Mouse (Mus musculus): ENCODE measurements around the gene Tapt1. TPM values are rescaled to one million over a fixed set of nuclear protein-coding genes. Genes with fewer than 3 reads are reported as not detected.
"Not testable (repeated sequence)": the region's sequence is repeated elsewhere in the genome, so short reads cannot be mapped to it uniquely, and the experiment has no call there.

The Tapt1 gene
- 10 to 100 TPM; 25.4 to 27.7 TPM for total RNA-seq (2021)
- long read RNA-seq, experiment 1, transcript Tapt1-201 (14 exons, 3,513 nt), result major isoform, 42 of 56 reads
- long read RNA-seq, experiment 1, partial matches to known transcripts, result 4 of 56 reads
- long read RNA-seq, experiment 1, other reads (novel, unspliced or antisense), result 10 of 56 reads
- long read RNA-seq, experiment 2, transcript Tapt1-201 (14 exons, 3,513 nt), result major isoform, 43 of 50 reads
- long read RNA-seq, experiment 2, partial matches to known transcripts, result 2 of 50 reads
- long read RNA-seq, experiment 2, other reads (novel, unspliced or antisense), result 4 of 50 reads

- peak; percentile 94 for DNase-seq
- intact Hi-C loops (cut with DNase I; ENCODE audit: low total_unique reads), result loop anchor here (5.0 kb wide), 1 partner anchor 46 kb away; no protein-coding TSS in a partner anchor
Observed at GRCm38 (mm10) chr5:44226521-44227461, at the start of gene Tapt1. TSS of gene Tapt1 (minus strand) at chr5:44226626.

- no peak for DNase-seq
- intact Hi-C loops (cut with DNase I; ENCODE audit: low total_unique reads), result loop anchor here (5.0 kb wide), 2 partner anchors 44 to 224 kb away; partner anchors contain the start of gene Tapt1
Observed at GRCm38 (mm10) chr5:44271564-44271963, 45.1 kb upstream of the Tapt1 start.

GRCm38 (mm10) chr5:44268524-44268923, 42.1 kb upstream of the Tapt1 start:
- intact Hi-C loops (cut with DNase I; ENCODE audit: low total_unique reads); DNase-seq: not testable (repeated sequence)

- intact Hi-C loops (cut with DNase I; ENCODE audit: low total_unique reads), result no loop called here
- no peak for DNase-seq
Observed at GRCm38 (mm10) chr5:44261691-44262090, 35.3 kb upstream of the Tapt1 start.

- intact Hi-C loops (cut with DNase I; ENCODE audit: low total_unique reads), result no loop called here
- no peak for DNase-seq
Observed at GRCm38 (mm10) chr5:44261172-44261571, 34.7 kb upstream of the Tapt1 start.

GRCm38 (mm10) chr5:44259678-44260077, 33.3 kb upstream of the Tapt1 start:
- intact Hi-C loops (cut with DNase I; ENCODE audit: low total_unique reads), result no loop called here
- no peak for DNase-seq

- DNase-seq, result no peak
- intact Hi-C loops (cut with DNase I; ENCODE audit: low total_unique reads), result no loop called here
Observed at GRCm38 (mm10) chr5:44258163-44258562, 31.7 kb upstream of the Tapt1 start.

- intact Hi-C loops (cut with DNase I; ENCODE audit: low total_unique reads), result no loop called here
- no peak for DNase-seq
Observed at GRCm38 (mm10) chr5:44257401-44257800, 31.0 kb upstream of the Tapt1 start.

GRCm38 (mm10) chr5:44256512-44256911, 30.1 kb upstream of the Tapt1 start:
- intact Hi-C loops (cut with DNase I; ENCODE audit: low total_unique reads), result no loop called here
- no peak for DNase-seq

- no peak for DNase-seq
- intact Hi-C loops (cut with DNase I; ENCODE audit: low total_unique reads), result no loop called here
Observed at GRCm38 (mm10) chr5:44255756-44256398, 29.5 kb upstream of the Tapt1 start.

GRCm38 (mm10) chr5:44253449-44253848, 27.0 kb upstream of the Tapt1 start:
- intact Hi-C loops (cut with DNase I; ENCODE audit: low total_unique reads), result no loop called here
- DNase-seq, result no peak

GRCm38 (mm10) chr5:44252395-44252794, 26.0 kb upstream of the Tapt1 start:
- intact Hi-C loops (cut with DNase I; ENCODE audit: low total_unique reads), result no loop called here
- no peak for DNase-seq

GRCm38 (mm10) chr5:44250211-44250955, 24.0 kb upstream of the Tapt1 start:
- intact Hi-C loops (cut with DNase I; ENCODE audit: low total_unique reads), result no loop called here
- no peak for DNase-seq

- DNase-seq, result no peak
- intact Hi-C loops (cut with DNase I; ENCODE audit: low total_unique reads), result no loop called here
Observed at GRCm38 (mm10) chr5:44249363-44249762, 22.9 kb upstream of the Tapt1 start.

- intact Hi-C loops (cut with DNase I; ENCODE audit: low total_unique reads), result no loop called here
- DNase-seq, result no peak
Observed at GRCm38 (mm10) chr5:44246493-44247217, 20.2 kb upstream of the Tapt1 start.

GRCm38 (mm10) chr5:44244894-44245423, 18.5 kb upstream of the Tapt1 start:
- DNase-seq, result no peak
- intact Hi-C loops (cut with DNase I; ENCODE audit: low total_unique reads), result no loop called here

GRCm38 (mm10) chr5:44242828-44243227, 16.4 kb upstream of the Tapt1 start:
- intact Hi-C loops (cut with DNase I; ENCODE audit: low total_unique reads), result no loop called here
- DNase-seq, result no peak

GRCm38 (mm10) chr5:44241726-44242125, 15.3 kb upstream of the Tapt1 start:
- DNase-seq, result no peak
- intact Hi-C loops (cut with DNase I; ENCODE audit: low total_unique reads), result no loop called here

Data from gastrocnemius, postnatal 14 days (tissue).